Mouse (Mus musculus): ENCODE measurements around the gene Ksr2.

DNA sequence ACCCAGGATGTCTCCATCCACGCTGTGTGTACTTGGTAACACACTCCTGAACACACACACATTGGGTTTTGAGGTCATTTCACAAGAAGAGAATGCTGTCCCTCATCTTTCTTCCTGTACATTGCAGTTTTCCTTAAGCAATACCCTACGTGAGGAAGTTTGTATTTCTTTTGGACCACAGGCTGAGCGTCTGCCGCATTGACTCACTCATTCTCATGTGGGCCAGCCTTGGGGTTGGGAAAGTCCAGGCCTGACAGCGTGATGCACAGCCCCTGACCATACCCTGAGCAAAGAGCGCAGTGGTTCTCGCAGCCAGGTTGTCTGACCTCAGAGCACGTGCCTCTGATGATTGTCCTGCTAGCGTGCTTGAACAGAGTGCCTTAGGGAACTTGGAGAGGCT is 40.4 kb upstream of the Ksr2 start:
- TF ChIP-seq CTCF (IDR thresholded peaks at IDR 0.05; ENCODE audit: low read depth): no peak
- no peak for TF ChIP-seq EP300 (optimal IDR thresholded peaks at IDR 0.05)
